Mouse (Mus musculus) cerebellum, adult 11-12 months (tissue): ENCODE data around the gene Med12l.
A peak's percentile ranks its signal among the peaks of the same experiment; 100 is the strongest.

Experiments used
- DNase-seq: peaks from one replicate; pipeline ENCODE4 v3.0.0; 2022

The Med12l gene

GRCm38 (mm10) chr3:59260745-59261144 lies 255.1 kb downstream of the Med12l start:
- no peak for DNase-seq

GRCm38 (mm10) chr3:59261709-59262472 lies 256.3 kb downstream of the Med12l start:
- DNase-seq = no peak

- no peak for DNase-seq
Observed at GRCm38 (mm10) chr3:59262704-59263103, 257.1 kb downstream of the Med12l start, which contains the start of gene P2ry12. Gene P2ry12, minus strand, starts transcription at chr3:59262871.

GRCm38 (mm10) chr3:59263417-59263816 lies 257.8 kb downstream of the Med12l start:
- DNase-seq = no peak

- no peak for DNase-seq
Observed at GRCm38 (mm10) chr3:59263988-59264387, 258.4 kb downstream of the Med12l start.

- peak; percentile 36 for DNase-seq
Observed at GRCm38 (mm10) chr3:59270811-59271210, 265.2 kb downstream of the Med12l start.

GRCm38 (mm10) chr3:59277502-59278253 lies 272.1 kb downstream of the Med12l start:
- DNase-seq = no peak

GRCm38 (mm10) chr3:59278254-59278533 lies 272.6 kb downstream of the Med12l start:
- no peak for DNase-seq

- DNase-seq = no peak
Observed at GRCm38 (mm10) chr3:59278620-59279019, 273.0 kb downstream of the Med12l start.

GRCm38 (mm10) chr3:59290551-59290950 lies 284.9 kb downstream of the Med12l start:
- no peak for DNase-seq

GRCm38 (mm10) chr3:59293437-59294199 lies 288.0 kb downstream of the Med12l start:
- no peak for DNase-seq

- DNase-seq = no peak
Observed at GRCm38 (mm10) chr3:59295699-59296562, 290.3 kb downstream of the Med12l start.

GRCm38 (mm10) chr3:59296563-59297130 lies 291.0 kb downstream of the Med12l start:
- no peak for DNase-seq

- DNase-seq = no peak
Observed at GRCm38 (mm10) chr3:59297653-59298052, 292.0 kb downstream of the Med12l start.

- no peak for DNase-seq
Observed at GRCm38 (mm10) chr3:59304944-59305343, 299.3 kb downstream of the Med12l start.

GRCm38 (mm10) chr3:59305518-59305917 lies 299.9 kb downstream of the Med12l start:
- no peak for DNase-seq

GRCm38 (mm10) chr3:59312610-59313009 lies 307.0 kb downstream of the Med12l start:
- DNase-seq = no peak

GRCm38 (mm10) chr3:59316077-59316476 lies 310.5 kb downstream of the Med12l start:
- DNase-seq = no peak

- peak; percentile 32 for DNase-seq
Observed at GRCm38 (mm10) chr3:59321278-59321876, 315.8 kb downstream of the Med12l start.

- no peak for DNase-seq
Observed at GRCm38 (mm10) chr3:59328526-59328925, 322.9 kb downstream of the Med12l start.

- no peak for DNase-seq
Observed at GRCm38 (mm10) chr3:59341647-59342427, 336.2 kb downstream of the Med12l start.
